Mouse (Mus musculus): ENCODE measurements around the gene Sim2. TPM values are rescaled to one million over a fixed set of nuclear protein-coding genes. Genes with fewer than 3 reads are reported as not detected.

Sim2 gene
- total RNA-seq, 2 experiments from 2014 or later: not detected

DNA sequence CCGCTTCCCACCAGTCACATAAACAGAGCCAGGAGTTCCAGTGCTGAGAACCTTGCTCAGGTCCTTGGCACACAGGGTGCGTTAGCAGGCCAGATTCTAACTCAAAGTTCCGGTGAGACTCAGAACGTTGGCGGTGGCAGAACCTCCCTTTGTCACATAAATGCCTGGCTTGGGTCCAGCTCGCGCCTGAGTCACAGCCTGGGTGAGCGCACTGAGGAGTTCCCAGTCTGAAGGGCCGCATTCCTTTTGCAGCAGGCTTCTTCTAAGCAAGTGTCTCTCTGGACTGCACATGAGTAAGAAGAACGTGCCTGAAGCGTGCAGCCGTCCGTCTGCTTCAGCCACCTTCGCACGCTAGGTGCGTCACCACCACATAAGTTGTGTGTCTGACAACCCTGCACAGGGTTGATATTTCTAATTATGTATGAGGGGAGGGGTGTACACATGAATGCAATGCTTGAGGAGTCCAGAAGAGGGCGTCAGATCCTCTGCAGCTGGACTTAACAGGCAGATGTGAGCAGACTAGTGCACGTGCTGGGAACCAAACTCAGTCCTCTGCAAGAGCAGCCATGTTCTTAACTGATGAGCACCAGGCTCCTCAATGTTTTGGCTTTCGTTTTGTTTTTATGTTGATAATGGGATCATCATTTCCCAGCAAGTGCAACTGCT is 9.2 kb upstream of the Sim2 start:
- ATAC-seq (replicated peaks; ENCODE audit: low FRiP score, poor library complexity, severe bottlenecking): no peak

DNA sequence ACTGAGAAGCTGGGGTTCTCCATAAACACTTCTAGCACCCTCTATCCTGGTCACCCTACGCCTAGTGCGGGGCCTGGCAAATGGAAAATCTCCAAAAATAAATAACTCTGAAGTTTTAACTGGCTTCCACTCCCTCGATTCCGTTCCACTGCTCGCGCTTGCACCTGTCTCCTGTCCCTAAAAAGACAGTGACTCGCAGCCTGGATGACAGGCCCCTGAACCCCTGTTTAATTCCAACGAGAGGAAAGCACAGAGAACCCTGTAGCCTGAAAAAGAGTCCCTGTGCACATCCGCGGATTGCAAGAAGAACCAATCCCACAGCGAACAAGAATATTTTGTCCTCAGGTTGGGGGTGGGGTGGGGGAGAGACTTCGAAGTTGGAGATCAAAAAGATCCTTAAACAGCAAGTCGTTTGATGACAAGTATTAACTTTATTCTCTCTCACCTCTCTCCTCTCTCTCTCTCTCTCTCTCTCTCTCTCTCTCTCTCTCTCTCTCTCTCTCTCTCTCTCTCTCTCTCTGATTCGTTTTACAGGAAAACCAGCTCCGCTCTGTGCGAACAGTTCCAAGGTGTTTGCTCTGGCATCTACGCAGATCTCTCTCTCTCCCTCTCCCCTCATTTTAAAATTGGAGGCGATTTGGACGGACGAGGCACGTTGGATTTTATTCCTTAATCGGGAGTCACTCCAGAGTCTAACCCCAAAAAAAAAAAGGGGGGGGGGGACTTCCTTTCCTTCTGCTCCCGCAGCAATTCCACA is 6.2 kb upstream of the Sim2 start:
- no peak for ATAC-seq (replicated peaks; ENCODE audit: low FRiP score, poor library complexity, severe bottlenecking)

DNA sequence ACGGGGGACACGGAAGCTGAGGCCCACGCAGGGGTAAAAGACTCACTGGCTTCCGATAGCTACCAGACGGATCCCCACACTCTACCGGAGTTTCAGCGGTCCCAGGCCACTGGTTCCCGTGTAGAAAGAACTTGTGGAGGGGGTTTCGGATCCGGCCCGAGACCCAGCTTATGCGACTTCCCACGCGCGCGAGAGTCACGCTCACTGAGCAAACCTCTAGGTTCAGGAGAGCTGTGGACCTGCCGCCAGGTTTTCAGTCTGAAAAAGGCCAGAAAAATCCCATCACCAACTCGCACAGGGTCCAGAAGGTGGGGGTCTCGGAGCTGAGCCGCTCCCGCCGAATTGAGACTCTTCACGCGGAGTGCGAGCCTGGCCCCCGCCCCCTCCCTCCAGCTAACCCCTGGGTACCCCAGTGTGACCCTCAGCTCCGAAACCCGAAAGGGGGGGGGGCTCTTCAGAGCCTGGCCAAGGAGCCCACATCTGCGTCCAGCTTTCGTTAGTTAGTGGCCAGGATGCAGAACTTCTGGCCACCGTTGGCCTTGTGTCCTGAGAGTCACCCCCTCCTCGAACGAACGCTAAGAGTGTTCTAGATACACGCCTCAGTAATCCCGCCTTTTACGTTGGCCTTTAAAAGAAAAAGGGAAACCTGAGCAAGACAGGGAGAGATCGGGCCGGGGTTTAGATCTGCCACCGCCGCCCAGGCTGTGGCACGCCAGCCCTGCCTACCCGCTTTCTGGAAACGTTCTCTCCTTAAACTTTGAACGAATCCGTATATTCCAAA is 5.5 kb upstream of the Sim2 start:
- no peak for ATAC-seq (replicated peaks; ENCODE audit: low FRiP score, poor library complexity, severe bottlenecking)

DNA sequence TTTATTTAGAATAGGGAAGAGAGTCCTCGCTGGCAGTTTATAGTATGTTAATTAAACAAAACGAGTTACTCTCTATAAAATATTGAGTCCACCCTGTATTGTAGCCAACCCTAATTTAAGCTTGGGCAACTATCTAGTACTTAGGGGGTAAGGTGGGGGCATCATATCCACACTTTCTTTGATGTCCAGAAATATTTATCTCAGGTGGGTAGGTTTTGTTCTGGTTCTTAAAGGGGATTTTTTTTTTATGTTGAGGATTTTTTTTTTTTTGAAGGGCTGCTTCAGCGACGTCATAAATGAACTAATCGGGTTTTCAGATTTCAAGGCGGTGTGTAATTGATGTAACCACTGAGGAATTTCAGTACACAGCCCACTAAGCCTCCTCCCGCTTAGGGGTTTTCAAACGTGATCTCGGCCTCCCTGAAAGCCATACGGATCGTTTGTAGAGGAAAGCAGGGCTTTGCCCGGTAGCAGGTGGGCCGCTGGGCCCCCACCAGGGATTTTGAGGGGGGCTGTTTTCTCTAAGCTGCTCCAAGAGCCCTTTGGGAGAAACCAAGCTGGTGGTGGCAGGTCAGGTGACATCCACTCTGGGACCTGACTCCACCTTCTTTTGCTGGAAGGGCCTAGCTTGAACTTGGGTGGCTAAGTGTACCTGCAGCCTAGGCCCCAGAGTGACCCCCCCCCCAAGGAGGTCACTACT is 4.7 kb upstream of the Sim2 start:
- no peak for ATAC-seq (replicated peaks; ENCODE audit: low FRiP score, poor library complexity, severe bottlenecking)

DNA sequence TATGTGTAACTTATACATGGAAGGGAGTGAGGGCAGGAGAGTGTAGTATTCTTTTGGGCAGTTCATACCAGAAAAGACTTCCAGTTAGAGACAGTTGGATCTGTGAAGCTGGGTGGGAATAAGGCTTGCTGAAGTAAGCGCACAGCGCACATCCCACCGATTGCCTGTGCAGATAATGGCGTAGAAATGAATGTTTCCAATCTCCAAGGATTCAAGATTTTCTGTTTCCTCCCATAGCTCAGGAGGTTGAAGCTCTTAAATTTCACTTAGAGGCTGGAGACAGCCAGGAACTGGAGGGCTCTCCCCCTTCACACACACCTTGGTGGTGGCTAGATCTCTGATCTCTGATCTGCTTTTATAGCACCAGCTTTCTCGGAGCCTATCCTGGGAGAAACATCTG is 3.1 kb upstream of the Sim2 start:
- ATAC-seq (replicated peaks; ENCODE audit: low FRiP score, poor library complexity, severe bottlenecking): no peak

DNA sequence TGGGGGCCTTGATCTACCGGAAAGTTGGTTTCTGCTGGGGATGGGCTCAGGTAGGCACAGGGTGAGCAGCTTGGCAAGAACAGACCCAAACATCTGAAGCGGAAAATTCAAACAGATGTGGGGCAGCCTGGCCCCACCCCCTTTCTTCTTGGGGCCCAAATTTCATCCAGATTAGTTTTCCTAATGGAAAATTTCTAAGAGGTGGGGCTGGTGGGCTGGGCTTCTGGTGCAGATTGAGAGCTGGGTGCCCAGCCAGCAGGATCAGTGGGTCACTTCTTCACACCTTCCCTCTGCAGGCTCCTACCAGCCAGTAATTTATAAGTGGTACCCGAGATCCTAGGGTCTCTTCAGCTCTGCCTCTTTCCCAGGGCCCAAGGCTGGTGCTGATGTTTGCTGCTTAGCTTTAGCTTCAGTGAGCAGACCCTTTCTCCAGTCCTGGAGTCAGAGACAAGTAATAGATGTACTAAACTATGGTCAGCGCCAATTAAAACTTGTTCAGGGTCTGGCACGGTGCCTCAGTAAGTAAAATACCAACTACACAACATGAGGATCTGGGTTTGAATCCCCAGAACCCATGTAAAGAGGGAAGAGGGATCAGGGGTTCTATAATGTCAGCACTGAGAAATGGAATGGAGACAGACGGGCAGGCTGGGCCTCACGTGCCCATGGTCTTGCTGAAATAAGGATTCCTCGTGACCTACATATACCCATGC is 2.6 kb upstream of the Sim2 start:
- ATAC-seq (replicated peaks; ENCODE audit: low FRiP score, poor library complexity, severe bottlenecking): no peak

DNA sequence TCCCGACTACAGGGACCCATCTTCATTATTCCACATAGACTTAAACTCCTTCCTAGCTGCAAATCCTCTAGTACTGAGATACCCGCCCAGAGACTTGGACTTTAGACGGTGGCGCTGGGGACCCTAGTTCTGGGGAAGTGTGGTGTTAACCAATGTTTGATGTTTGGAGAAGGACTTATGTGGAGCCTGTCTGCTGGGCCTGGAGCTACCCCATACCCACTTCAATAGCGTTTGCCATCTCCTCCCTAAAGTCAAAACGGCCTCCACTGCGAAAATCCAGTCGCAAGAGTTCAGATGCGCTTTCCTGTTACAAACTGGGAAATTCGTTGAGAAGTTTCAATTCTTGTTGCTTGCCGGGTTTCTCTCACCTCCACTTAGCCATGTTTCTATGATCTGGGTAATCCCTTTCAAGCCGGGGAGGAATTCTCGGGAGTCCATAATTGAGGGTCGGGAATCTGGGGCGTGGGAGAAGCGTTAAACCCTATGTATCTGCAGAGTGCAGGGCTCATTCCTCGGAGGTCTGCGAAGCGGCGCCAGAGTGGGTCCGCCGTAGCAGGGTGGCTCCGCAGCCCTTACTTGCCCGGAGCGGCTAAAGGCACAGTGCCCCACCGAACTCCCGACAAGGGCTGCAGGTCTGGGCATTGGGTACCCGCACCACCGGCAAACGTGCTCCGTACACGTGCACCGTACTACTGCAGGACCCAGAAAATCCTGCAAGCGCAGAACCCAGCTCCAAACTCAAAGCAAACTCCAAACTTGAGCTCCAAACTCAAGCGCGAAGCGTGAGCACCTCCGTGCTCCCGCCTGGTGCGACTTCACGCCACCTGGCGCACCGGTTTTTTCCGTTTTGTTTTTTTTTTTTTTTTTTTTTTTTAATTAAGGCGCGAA is 1.5 kb upstream of the Sim2 start:
- no peak for ATAC-seq (replicated peaks; ENCODE audit: low FRiP score, poor library complexity, severe bottlenecking)

DNA sequence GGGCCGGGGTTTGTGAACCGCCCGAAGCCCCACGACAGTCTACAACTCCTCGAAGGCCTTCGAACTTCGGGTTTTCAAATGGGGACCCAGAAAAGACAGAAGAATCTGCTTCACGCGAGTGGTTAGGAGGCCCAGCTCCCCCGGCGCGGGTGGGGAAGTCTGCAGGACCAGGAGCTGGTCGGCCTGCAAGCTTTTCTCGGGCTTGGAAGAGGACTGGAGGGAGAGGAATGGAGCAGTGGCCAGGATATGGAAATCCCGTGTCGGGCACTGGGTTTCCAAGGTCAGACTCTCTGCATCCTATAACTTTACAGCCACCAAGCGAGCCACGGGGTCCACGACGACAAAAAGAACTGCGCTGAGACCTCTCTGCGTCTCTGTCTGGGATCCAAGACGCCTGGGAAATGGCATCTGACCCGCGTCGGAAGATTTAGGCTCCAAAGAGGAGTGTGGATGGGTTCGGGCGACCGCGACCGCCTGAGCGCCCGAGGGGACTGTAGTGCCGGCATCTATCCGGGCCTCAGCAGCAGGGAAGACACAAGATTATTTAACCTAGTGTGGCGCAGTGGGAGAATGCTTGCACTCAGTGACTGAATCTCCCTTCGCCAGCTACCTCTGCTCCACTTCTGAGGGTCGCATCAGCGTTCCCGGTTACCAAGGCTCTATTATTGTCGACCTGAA is 744 bp upstream of the Sim2 start:
- ATAC-seq (replicated peaks; ENCODE audit: low FRiP score, poor library complexity, severe bottlenecking): no peak

DNA sequence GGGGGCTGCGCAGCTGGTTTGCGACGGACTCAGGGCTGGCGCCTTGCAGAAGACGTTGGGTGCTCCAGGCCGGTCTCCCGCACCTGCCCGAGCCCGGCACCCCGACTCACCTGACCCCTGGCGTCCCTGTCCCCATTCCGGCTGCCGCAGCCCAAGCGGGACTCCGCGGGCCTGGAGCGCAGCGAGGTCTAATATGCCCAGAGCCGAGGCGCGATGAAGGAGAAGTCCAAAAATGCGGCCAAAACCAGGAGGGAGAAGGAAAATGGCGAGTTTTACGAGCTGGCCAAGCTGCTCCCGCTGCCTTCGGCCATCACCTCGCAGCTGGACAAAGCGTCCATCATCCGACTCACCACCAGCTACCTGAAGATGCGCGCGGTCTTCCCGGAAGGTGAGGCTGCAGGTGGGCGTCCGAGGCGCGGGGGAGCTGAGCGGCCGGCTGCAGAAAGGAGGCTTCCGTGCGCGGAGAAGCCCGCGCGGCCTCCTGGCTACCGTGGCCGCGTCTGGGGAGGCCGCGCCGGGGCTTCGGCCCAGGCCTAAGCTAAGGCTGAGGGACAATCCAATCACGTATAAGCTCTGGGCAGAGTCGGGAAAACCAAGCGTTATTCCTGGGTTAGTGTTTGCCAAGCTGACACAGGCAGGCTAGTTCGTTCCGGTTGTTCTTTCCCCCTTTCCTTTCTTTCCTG is 1.0 kb downstream of the Sim2 start:
- ATAC-seq (replicated peaks; ENCODE audit: low FRiP score, poor library complexity, severe bottlenecking): no peak

DNA sequence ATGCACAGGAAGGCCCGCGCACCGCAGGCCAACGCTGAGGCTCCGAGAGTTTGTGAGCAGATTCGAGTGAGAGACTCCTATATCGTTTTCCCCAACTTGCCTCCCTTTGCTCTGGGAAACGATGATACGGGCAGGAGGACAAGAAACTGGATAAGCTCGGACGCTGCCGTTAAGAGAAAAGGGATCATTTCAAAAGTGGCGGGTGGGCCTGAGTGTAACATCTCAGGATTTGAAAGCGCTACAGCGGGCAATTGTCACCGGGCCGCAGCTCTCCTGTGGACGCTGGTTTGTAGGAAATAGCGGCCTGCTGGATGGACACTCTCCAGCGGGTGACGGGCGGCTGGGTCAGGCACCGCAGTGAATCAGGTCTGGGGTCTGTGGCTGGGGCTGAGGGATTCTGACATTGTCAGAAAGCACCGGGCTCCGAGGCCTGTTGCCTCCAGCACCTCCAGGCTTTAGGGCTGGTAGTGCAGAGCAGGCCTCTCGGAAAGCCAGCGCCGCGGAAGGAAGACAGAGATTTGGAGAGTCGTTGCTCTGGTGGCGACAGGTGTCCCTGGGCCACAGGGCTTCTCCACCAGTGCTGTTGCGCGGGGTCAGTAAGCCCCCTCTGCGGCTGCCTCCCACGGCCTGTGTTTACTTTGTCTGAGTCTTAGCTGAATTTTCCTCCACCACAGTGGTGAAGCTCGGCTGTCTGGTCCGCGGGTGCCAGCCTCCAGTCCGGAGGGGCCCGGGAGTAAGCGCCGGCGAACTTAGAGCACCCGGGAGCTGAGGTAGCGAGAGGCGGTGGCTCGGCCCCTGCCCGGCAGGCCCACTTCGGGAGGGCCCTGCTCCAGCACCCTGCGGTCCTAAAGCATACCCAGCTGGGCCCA is 2.2 kb downstream of the Sim2 start:
- no peak for ATAC-seq (replicated peaks; ENCODE audit: low FRiP score, poor library complexity, severe bottlenecking)

DNA sequence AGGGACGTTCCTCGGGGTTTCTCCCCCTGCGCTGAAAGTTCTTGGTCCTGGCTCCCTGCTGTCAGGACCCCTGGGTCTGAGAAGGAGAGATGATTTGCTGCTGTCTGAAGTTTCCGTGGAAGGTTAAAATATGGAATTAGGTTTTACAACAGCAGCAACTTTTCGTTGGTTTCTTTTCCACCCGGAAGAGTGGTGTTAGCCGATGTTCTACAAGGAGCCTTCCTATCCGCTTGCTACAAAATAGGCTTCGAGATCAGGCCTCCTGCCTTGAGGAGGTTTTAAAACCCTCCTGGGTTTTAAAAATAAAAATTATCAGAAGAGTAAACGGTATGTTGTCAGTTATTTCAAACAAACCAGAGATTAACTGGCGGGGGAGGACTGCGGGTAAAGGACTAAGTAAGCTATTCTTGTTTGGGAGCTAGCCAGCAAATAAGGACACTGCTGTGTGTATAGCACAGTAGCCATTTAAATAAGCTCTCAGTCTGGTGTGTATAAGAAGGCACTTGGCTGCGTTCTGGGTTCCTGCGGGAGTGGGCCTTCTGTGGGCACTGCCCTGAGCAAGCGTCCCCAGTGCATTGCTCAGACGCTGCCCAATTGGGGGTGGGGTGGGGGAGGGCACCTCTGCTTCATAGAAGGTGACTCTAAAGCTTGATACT is 3.0 kb downstream of the Sim2 start:
- no peak for ATAC-seq (replicated peaks; ENCODE audit: low FRiP score, poor library complexity, severe bottlenecking)

DNA sequence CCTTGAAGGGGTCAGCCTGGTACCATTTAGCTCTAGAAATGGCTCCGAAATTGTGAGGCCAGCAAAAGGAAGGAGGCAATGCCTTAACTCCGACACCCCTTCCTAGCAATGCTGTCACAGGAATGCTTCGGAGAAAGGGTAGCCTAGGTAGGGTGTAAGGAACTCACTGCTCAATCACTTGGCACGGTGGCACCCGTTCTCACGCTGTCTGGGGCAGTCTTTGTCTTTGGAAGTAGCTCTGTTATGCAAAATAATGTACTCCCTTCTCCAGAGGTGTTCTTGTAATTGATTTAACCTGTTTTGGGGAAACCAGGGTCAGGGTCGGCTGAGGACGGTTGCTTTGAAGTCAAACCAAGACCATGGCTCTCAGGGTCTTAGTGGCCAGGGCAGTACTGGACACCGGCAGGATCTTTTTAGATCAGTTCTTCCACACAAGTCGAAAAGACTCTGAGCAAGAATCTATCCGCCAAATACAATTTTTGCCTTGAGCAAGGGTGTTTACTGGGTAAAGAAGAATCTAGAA is 3.6 kb downstream of the Sim2 start:
- ATAC-seq (replicated peaks; ENCODE audit: low FRiP score, poor library complexity, severe bottlenecking): no peak

DNA sequence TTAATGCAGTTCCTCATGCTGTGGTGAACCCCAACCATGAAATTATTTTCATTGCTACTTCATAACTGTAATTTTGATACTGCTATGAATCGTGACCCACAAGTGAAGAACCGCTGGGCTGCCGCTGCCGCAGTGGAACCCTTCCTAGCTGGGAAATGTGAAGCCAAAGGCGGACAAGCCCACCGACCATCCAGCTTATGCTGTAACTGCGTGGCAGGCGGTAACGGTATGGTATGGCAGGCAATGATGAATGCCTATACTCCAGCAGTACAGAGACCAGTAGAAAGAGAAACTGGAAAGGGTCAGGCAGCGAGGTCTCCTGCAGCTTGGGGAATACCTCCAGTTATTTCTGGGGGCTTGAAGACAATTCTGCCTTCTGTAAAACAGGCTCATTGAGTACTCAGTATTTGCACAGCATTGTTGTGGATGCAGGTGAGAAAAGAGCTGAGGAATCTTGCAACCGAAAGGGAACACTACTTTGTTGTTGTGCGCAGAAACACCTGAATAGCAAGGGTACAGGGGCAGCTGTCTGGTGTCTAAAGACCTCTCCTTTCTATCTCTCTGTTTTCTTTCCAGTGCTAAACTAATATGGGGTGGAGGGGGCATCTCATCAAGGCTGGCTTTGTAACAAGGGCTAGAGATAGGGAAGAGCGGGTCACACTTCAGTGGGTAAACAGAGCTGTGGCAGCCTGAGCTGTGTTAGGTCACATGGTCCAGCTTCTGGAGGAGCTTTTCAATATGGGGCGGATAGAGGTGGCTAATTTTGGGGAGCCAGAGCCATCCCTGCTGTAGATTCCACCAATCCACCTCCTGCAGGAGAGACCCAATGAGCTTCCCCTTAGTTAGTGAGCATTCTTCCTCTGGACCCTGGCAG is 4.3 kb downstream of the Sim2 start:
- ATAC-seq (replicated peaks; ENCODE audit: low FRiP score, poor library complexity, severe bottlenecking): no peak

DNA sequence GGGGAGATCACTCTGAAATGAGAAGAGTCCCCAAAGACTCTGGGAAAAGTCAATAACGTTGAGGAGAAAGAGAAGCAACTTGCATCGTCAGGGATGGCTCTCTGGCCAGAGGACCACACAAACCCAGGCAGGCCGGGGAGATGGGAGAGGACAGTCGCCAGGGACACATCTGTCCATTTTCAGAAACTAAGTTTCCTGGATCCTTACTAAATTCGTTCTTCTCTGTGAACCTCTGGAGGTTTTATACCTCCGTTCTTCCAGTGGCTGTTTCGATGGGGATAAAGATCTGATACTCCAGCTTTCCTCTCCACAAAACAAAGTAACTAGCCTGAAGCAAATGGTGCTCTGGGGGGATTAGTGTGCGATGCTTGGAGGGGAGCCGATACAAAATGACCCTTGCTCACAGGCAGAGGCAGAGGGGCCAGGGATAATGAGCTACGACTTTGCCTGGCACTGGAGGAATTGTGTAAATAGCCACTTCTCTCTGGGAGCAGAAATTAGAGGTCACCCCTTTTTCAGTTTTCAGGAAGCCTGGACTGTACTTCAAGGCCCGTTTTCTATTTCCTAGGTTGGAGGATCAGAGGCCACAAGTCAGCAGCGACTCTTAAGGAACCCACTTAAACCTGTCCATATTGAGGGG is 7.9 kb downstream of the Sim2 start:
- ATAC-seq (replicated peaks; ENCODE audit: low FRiP score, poor library complexity, severe bottlenecking): no peak
